Mouse (Mus musculus) liver, embryonic 14 days (tissue): ENCODE measurements around the gene Wnt10a. TPM values are rescaled to one million over a fixed set of nuclear protein-coding genes. Genes with fewer than 3 reads are reported as not detected.

Experiments
- polyA plus RNA-seq: library from polyadenylated mRNA; depleted of rRNA; stranded (reverse); fragments of >200 nt; gene quantifications from 2 replicates; pipeline ENCODE4 v1.2.3, GENCODE M21; 2012; rRNA removed

Gene Wnt10a
- 0.06 TPM in 1 of 2 replicates, not detected in the other for polyA plus RNA-seq

GRCm38 (mm10) chr1:74791249-74791648 lies at the start of gene Wnt10a:
Gene Wnt10a (plus strand): TSS chr1:74791516.

GRCm38 (mm10) chr1:74748643-74749271 lies 42.6 kb upstream of the Wnt10a start, which contains the start of gene Prkag3:
Gene Prkag3 (minus strand): TSS chr1:74749221.

GRCm38 (mm10) chr1:74771845-74771930 lies 19.6 kb upstream of the Wnt10a start, which contains the start of gene Wnt6:
Gene Wnt6 (plus strand): TSS chr1:74771892.

Other genes starting within 250 kb of the Wnt10a start
- gene Plcd4, start 248.6 kb upstream of the Wnt10a start, polyA plus RNA-seq = 0.01 TPM in 2 replicates
- 4.5 and 5.5 TPM in 2 replicates for gene Usp37, start 247.2 kb upstream of the Wnt10a start, polyA plus RNA-seq
- 2.6 and 3.3 TPM in 2 replicates for gene Zfp142, start 203.3 kb upstream of the Wnt10a start, polyA plus RNA-seq
- 9.0 and 10.6 TPM in 2 replicates for gene Bcs1l, start 203.2 kb upstream of the Wnt10a start, polyA plus RNA-seq
- gene Rnf25, start 190.1 kb upstream of the Wnt10a start, polyA plus RNA-seq = 20.9 and 23.6 TPM in 2 replicates
- 0.18 and 0.20 TPM in 2 replicates for gene Stk36, start 190.1 kb upstream of the Wnt10a start, polyA plus RNA-seq
- gene Ttll4, start 129.8 kb upstream of the Wnt10a start, polyA plus RNA-seq = 6.6 and 8.4 TPM in 2 replicates
- gene Cyp27a1, start 77.9 kb upstream of the Wnt10a start, polyA plus RNA-seq = 2.4 and 3.7 TPM in 2 replicates
- 0.01 and 0.08 TPM in 2 replicates for gene Prkag3, start 42.3 kb upstream of the Wnt10a start, polyA plus RNA-seq
- 0.07 and 0.24 TPM in 2 replicates for gene Wnt6, start 19.6 kb upstream of the Wnt10a start, polyA plus RNA-seq
- gene Cdk5r2, start 63.4 kb downstream of the Wnt10a start, polyA plus RNA-seq = not detected in 2 replicates
- 0.05 TPM in 2 replicates for gene Fev, start 93.9 kb downstream of the Wnt10a start, polyA plus RNA-seq
- gene Cryba2, start 101.6 kb downstream of the Wnt10a start, polyA plus RNA-seq = not detected in 2 replicates
- under 0.01 TPM in 1 of 2 replicates, not detected in the other for gene Cfap65, start 144.1 kb downstream of the Wnt10a start, polyA plus RNA-seq
- 2.3 and 2.6 TPM in 2 replicates for gene Ihh, start 160.2 kb downstream of the Wnt10a start, polyA plus RNA-seq